Mouse (Mus musculus) liver, adult 2 months (tissue): ENCODE measurements at regions not wholly inside any gene's neighbourhood (a gene's known extent, or its start where the extent isn't known, plus 50 kb on each side); places are given as distances from the start of the nearest gene placed in this dataset.

ENCODE experiments used
- CTCF ChIP-seq: fragments of 200-500 bp; IDR thresholded peaks from 2 replicates; pipeline ENCODE4 v1.5.1; 2011; ENCODE audit warnings: low read depth, low read length, control low read depth
- POLR2A ChIP-seq: fragments of 200-500 bp; IDR thresholded peaks from 2 replicates; pipeline ENCODE4 v1.6.1; 2011; ENCODE audit warnings: low read length, control low read depth; ENCODE audit not compliant: insufficient read depth; ENCODE audit errors: extremely low read depth

DNA sequence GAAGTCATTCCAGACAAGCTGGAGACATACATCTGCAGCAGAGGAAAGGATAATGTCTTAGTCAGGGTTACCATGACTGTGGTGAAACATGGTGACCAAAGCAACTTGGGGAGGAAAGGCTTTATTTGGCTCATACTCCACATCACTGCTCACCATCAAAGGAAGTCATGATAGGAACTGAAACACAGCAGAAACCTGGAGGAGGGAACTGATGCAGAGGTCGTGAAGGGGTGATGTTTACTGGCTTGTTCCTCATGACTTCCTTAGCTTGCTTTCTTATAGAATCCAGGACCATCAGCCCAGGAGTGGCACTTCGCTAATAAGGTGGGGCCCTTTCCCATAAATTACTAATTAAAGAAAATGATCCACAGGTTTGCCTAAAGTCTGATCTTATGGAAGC, 55.1 kb upstream of the Bod1l start:
- TF ChIP-seq POLR2A (no peak), CTCF (no peak)
